Mouse (Mus musculus) lung, postnatal 10 days (tissue): ENCODE measurements around the gene Tnrc18.

ENCODE experiments used
- DNase-seq: peaks from one replicate; pipeline ENCODE4 v3.0.0; 2021

Gene Tnrc18

GRCm38 (mm10) chr5:142822286-142823095 lies 5.0 kb upstream of the Tnrc18 start:
- DNase-seq, result peak; percentile 51

DNA sequence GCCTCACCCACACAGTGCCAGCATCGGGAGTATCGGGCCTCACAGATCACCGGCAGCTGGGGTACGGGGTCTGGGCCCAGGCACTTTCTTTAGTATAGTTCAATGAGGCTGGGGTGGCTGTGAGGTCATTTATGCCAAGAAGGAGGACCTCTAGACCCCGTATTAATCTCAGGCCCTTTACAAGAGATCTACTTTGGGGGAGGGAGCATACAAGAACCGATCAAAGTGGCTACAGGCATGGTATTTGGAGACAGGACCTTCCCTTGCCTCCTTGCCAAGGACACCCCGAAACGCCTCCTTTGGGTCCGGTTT lies 4.5 kb upstream of the Tnrc18 start:
- no peak for DNase-seq

- DNase-seq, result peak; percentile 95
Measured at GRCm38 (mm10) chr5:142821266-142821973, 4.0 kb upstream of the Tnrc18 start.

GRCm38 (mm10) chr5:142820276-142821265 lies 3.1 kb upstream of the Tnrc18 start:
- DNase-seq, result peak; percentile 90

DNA sequence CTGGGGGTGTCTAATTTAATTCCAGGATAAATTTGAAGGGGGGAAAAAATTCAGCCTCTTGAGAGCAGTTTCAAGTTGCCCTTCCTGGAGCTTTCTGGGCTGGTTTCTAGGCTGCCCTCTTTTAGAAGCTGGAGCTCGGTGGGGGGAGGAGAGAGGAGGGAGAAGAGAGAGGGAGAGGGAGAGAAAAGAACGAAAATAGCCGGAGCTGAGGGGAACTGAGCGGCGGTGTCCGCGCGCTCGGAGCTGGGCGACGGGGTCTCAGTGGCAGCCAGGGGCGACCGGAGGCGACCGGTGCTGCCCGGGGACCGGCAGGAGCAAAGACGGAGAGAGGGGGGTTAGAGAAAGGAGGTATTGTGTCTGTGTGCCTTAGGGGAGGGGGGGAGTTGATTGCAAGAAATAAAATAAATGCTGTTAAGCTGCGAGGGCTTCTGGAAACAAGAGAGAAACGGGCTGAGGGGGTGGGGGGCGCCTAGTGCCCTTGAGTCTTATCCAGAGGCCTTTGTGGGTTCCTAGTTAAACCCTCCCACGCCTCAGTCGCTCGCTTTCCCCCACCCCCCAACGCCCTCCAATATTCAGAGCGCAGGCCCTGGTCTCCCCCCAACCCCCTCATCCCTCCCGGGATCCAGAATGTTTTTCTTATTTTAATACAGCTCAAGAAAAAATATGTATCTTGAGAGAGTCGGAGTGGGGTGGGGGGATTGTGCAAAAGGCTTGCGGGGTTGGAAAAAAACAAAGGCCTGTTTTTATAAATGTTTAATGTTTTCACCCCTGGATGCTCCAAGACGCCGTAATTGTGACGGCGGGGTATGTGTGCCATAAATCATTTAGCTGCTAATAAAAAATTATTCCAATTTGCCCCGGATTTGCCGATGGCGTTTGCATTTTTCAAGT lies 2.2 kb upstream of the Tnrc18 start:
- peak; percentile 88 for DNase-seq

GRCm38 (mm10) chr5:142818435-142819360 lies 1.2 kb upstream of the Tnrc18 start:
- DNase-seq, result peak; percentile 89

DNA sequence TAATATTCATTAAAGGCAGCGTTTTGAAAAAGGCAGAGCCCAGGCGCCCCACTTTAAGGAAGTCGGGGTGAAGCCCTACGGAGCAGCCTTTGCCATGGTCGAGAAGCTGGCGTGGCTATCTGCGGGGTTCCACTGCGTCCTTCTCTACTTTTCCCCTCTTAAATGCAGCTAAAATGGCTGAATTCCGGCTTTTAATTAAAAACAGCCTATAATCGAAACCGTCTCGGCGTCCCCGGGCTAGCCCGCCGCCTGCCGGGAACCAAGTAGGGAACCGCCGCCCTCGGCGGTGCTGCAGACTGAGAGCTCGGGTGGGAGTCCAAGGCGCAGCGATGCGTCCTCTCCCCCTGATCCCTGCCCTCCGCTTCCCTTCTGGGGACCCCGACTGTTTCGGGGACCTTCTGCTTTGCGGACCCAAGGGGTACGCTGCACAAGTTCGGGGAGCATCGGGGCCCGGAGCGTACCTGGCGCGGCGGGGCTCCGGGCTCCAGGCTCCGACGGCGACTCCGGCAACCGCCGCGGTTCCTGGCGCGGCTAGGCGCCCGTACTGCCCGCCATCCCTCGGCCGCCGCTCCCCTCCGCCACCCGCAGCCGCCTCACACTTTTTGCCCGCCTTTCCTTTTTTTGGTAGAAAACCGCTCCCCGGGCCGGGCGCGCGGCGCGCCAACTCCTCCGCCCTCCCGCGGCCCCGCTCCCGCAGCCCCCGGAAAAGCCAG lies 495 bp downstream of the Tnrc18 start:
- DNase-seq, result peak; percentile 77

- peak; percentile 73 for DNase-seq
Measured at GRCm38 (mm10) chr5:142816031-142816810, 1.2 kb downstream of the Tnrc18 start.

GRCm38 (mm10) chr5:142815421-142816001 lies 2.0 kb downstream of the Tnrc18 start:
- DNase-seq, result peak; percentile 45

DNA sequence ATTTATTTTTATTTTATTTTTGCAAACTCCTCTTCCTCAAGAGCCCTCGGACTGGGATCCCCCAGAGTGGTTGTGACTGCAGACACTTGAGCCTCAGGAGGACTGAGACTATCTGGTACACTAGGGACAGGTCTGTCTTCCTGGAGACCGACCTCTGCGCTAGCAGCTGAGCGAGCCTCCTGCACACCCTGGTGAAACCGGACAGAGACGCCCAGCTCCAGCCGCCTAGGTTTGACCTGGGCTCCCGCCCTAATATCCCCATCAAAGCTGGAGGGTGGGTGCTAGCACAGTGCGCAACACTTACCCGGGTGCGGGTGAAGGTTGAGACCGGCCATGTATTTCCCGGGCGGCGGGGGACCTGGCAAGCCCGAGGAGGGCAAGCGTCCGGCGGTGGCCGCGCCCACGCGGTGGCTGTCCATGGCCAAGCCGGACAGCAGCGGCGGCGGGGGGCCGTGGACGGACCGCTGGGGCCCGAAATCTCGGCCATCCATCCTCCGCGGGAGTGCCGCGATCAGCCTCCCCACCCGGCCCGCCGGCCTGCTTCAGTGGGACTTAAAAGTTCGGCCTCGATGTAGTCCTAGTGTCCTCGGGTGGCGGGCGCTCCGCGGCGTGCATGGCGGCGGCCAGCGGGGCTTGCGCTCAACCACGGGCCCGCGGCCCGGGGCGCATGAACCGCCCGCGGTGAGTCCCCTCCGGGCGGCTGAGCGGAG lies 2.6 kb downstream of the Tnrc18 start:
- peak; percentile 60 for DNase-seq

DNA sequence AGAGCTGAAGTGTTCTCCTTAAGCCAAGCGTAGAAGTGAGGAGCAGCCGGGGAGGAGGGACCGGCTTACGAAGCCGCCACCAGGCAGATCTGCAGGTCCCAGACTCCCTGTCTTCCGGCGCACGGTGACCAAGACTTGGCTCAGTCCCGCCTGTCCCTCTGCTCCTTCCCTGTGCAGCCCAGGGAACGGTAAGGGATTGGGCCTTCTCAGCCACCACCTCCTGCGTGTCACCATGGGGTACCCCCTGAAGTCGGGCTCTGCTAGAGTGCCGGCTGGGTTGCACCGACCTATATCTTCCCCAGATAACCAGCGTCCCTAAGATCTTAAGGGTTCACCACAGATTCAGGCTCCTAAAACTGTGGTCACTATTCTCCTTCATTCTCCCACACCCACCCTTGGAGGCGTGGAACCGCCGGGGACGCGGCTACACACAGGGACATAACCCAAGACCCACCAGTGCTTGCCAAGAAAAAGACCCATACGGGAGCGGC lies 3.3 kb downstream of the Tnrc18 start:
- DNase-seq, result peak; percentile 57

- peak; percentile 16 for DNase-seq
Measured at GRCm38 (mm10) chr5:142813722-142814111, 3.7 kb downstream of the Tnrc18 start.

DNA sequence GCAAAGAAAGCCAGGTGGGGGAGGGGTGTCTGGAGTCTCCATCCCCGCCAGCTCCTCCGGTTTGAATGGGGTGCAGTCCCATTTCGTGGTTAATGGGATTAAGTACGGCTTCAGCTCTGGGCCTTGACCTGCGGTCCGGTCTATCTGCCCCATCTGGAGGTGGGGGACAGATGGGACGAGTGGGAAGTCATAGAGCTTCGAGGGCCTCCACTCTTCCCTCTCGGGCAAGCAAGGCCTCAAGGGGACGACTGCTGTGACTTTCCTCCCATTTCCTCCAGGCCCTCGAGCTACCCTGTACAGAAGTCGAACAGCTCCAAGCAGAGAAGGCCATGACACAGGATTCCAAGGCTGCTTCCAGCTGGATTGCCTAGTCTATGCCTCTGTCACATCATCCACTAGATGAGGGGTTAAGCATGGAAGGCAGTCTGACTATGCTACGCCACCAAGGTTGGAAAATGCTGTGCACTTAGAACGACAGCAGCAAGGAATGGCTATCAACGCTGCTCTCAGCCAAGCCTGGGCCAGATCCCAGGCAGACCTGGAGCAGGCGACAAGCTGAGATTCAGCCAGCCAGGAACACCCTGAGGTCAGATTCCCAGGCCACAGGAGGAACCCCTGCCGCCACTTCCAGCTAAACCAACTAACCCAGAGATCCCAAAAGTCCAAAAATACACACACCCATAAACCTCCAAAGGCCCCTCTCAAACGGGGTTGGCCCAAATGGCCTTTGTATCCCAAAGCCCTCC lies 4.3 kb downstream of the Tnrc18 start:
- DNase-seq, result peak; percentile 66

DNA sequence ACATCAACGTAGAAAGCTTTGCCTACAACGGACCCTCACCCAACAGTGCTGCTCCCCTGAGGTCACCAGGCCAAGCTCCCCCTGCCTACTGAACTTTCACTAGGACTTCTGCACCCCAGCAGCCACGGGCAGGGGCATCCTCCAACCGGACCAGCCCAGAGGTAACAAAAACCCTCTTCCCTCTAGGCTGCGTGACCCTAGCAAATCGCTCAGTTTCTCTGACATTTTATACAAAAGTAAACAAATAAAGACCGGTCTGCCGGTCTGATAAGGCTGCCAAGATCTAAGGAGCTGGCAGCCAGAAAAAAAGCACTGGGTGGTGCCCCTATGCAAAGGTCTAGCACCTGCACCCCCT lies 4.9 kb downstream of the Tnrc18 start:
- no peak for DNase-seq

DNA sequence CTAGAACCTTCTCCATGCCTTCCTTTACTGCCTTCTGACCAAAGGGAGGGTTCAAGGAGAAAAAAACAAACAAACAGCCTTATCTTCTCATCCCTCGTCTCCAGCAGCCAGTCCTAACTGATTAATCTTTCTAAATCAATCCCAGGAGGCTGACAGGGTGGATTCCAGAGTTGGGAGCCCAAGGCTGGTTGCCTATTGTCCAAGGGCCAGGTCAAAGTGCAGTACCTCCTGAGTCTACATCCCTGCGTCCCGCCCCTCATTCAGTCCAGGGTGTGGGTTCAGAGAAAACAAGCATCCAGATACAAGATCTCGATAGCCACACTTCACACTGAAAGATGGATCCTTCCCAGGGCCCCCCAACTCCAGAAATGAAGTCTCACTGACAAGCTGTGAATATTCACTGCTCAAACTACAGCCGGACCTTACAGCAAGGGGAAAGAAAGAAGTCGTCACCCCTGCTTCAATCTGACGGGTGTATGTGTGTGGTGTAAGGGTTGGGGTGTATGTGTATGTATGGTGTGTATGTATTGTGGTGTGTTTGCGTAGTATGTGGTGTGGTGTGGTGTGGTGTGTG lies 5.5 kb downstream of the Tnrc18 start:
- DNase-seq, result no peak

DNA sequence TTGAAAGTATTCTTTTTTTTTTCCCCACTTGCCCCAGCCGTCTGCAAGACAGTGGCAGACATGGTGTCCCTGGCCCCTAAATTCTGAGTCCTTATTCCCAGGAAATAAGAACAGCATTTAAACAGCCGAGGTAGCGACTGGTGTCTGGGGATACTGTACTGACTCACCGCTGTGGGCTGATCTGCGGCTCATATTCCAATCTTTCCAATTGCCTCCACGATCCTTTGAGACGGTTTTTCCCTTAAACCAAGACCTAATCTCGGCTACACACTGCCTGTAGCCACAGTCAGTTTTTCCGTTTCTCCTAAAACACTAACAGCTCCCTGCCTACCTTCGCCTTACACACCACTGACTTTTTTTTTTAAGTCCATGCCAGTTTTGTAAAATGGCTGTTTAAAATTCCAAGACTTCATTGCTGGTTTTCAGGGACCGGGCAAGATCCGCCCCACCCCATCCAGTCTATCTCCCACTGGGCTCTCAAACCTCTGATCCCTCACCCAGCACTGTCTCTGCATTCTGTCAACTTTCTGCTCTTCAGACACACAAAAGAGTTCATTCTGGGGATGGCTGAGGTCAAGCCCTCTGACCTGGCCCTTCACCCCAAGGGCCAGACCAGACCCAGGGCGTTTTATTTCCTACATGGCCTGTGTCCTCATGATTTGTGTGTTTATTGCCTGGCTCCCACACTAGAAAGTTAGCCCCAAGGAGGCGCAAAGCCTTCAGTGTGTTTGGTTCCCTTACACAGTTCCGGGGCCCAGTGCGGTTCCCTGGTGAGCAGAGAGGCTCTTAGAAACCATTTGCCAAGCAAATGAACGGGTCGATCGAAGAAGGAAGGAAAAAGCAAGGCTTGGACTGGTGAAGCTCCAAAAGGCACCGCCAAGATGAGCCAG lies 6.5 kb downstream of the Tnrc18 start:
- no peak for DNase-seq
